Mouse (Mus musculus) thymus, postnatal 0 days (tissue): ENCODE results near the gene Mtcl1. TPM values are rescaled to one million over a fixed set of nuclear protein-coding genes. Genes with fewer than 3 reads are reported as not detected.
"Not testable (repeated sequence)": the region's sequence is repeated elsewhere in the genome, so short reads cannot be mapped to it uniquely, and the experiment has no call there.

Source experiments
- DNase-seq: peaks from one replicate; pipeline ENCODE4 v3.0.0-alpha.2; 2015; ENCODE audit warnings: low spot score
- polyA plus RNA-seq: library from polyadenylated mRNA; unstranded; fragments of >200 nt; fragmentation: Nextera tagmentation; extraction: Ambion mirVana; gene quantifications from 2 replicates; pipeline ENCODE4 v1.2.1, GENCODE M21; 2015

Gene Mtcl1
- polyA plus RNA-seq, 1 experiment from 2014 or later: 5.6 TPM

- peak; percentile 18 for DNase-seq
Observed at GRCm38 (mm10) chr17:66448421-66449405, 837 bp downstream of the Mtcl1 start.

- DNase-seq: no peak
Observed at GRCm38 (mm10) chr17:66447978-66448377, 1.6 kb downstream of the Mtcl1 start.

- DNase-seq: no peak
Observed at GRCm38 (mm10) chr17:66447007-66447312, 2.6 kb downstream of the Mtcl1 start.

DNA sequence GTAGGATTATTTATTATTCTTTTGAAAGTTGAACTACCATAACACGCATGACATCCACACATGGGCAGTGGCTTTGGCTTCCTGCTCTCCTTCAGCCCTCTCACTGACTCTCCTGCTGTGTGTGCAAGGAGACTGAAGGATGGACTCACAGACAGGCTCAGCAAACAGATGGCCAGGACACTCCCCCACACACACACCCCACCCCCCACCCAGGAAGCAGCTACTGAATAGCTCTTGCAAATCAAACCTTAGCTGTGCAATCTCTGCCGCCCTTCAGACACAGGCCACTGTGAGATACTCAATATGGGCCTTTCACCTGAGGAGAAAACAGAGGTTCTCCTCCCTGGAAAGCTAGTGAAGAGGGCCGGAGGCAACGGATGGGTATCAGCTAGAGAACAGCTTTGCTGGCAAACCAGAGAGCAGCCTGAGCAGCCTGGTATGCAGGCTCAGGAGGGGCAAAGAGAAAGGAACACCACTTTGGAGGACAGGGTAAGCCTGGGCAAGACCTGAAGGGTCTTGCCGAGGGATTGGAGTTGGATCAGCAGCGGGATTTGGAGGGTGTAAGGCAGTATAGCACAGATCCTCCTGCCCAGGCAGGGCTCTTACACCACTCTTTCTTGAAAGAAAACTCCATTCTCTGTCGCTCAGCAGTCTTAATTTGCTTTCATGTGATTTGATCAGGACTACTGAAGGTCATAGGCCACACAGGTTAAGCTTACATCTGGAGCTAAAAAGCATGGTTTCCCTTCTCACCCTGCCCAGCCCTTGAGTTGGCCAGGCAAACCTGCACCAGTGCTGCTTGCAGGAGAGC is 3.1 kb downstream of the Mtcl1 start:
- DNase-seq: no peak

- no peak for DNase-seq
Observed at GRCm38 (mm10) chr17:66444059-66444700, 5.4 kb downstream of the Mtcl1 start.

- no peak for DNase-seq
Observed at GRCm38 (mm10) chr17:66439888-66440287, 9.7 kb downstream of the Mtcl1 start.

GRCm38 (mm10) chr17:66439051-66439753 is 10.3 kb downstream of the Mtcl1 start:
- DNase-seq: no peak

DNA sequence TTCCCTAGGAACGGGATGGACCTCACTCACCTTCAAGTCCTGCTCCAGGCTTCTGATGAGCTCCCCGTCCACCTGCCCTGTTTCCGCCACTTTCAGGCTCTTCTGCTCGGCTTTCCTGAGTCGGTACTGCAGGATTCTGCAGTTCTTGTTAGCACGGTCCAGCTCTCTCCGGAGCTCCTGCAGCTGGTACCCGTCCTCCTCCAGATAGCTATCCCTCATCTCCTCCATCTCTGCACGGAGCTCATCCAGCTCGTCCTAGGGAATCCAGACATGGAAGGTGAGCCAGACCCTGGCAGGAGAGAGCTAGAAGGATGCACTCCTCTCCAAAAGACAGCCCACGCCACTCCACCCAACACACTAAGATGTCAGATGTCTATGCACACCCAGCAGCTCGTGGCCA is 11.4 kb downstream of the Mtcl1 start:
- no peak for DNase-seq

DNA sequence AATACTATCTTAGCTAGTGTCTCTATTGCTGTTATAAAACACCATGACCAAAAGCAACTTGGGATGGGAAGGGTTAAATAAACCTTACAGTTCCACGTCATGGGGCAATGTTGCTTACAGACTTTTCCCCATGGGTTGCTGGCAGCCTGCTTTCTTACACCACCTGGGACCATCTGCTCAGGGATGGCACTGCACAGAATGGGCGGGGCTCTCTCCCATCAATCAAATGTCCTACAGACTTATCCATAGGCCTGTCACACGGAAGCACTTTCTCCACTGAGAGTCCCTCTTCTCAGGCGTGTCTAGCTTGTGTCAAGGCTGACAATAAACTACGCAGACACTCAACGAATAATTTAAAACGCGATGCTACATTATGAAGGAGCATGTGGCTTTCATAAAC is 12.7 kb downstream of the Mtcl1 start:
- DNase-seq: no peak

DNA sequence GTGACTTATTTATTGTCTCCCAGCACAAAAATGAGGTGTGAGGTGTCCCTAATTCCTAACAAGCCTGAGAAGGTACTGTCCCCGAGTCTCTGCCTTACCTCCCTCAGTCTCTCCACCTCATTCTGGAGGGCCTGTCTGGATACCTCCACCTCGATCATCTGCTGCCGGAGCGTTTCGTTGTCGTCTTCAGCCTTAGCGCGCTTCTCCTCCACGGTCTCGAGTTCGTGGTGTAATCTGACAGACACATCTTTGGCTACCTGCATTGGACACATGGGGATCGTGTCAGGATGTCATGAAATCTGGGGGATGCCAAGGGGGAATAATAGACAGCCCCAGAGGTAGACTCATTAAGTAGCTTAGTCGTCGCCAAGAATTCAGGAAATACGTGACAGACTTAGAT is 13.6 kb downstream of the Mtcl1 start:
- no peak for DNase-seq

GRCm38 (mm10) chr17:66435007-66435406 is 14.5 kb downstream of the Mtcl1 start:
- DNase-seq: no peak

- no peak for DNase-seq
Observed at GRCm38 (mm10) chr17:66434566-66434965, 15.0 kb downstream of the Mtcl1 start.

DNA sequence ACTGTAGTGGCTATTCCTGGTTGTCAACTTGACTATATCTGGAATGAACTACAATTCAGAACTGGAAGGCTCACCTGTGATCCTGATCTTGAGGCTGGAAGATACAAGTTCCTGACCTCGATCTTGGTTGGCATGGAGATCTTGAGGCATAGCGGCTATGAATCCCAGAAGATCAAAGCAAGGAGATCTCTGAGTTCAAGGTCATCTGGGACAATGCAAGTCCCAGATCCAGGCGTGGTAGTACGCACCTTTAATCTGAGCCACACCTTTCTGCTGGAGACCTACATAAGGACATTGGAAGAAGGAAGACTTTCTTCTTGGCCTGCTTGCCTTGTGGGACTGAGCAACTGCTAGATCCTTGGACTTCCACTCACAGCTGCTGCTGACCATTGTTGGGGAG is 24.9 kb downstream of the Mtcl1 start:
- DNase-seq: not testable (repeated sequence)

DNA sequence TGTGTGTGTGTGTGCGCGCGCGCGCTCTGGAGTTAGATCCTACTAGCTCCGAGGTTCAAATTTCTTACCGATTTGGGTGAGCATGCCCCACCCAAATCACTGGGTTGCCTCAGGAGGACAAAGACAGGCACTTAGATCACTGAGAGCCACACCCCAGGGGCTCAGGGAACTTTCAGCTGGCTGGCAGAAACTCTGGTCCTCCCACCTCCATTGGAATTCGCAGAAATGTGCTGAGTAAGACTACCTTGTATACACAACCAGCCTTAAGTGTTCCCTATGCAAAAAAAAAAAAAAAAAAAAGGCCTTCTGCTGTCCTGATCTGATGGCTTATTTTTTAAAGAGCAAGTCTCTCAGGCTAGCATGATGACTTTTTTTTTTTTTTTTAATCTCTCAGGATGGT is 30.1 kb downstream of the Mtcl1 start:
- no peak for DNase-seq

GRCm38 (mm10) chr17:66417748-66418147 is 31.8 kb downstream of the Mtcl1 start:
- DNase-seq: no peak

DNA sequence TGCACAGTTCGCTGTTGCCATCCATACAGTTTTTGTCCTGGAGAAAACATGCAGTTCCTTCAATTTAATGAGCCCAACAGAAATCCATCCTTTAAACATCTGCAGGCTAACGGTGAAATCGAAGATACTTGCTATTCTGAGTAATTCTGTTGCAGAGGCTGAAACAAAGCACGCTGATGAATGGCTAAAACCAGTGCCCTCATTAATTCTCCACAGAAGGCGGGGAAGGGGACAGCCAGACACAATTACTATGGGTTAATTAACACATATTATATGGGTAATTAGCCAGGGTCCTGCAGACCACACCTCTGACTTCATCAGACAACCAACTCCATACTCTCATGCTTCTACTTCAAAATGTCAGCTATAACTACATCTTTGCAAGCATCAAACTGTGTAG is 32.2 kb downstream of the Mtcl1 start:
- DNase-seq: no peak

GRCm38 (mm10) chr17:66416841-66417313 is 32.7 kb downstream of the Mtcl1 start:
- DNase-seq: no peak

DNA sequence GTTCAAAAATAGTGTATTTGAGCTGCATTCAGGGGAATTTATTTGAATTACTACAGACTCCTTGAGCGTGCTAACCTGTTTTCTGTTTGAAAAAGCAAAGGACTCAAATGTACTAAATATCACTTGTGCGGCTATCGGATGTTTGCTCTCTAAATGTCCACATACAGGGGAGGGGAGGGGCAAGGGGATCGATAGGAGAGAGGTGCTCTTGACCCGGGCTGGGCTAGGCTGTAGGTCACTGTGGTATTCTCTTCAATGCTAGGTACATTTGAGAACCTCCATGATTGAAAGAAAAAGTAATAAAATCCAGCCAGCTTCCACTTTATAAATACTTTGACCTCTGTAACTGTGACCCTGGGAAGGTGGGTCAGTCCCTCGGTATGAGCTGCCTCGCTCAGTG is 33.1 kb downstream of the Mtcl1 start:
- no peak for DNase-seq

GRCm38 (mm10) chr17:66414331-66414730 is 35.2 kb downstream of the Mtcl1 start:
- DNase-seq: no peak

GRCm38 (mm10) chr17:66412155-66412970 is 37.2 kb downstream of the Mtcl1 start:
- no peak for DNase-seq
